Mouse (Mus musculus) stomach, embryonic 14.5 days (tissue): ENCODE results near the gene Ankrd13a. TPM values are rescaled to one million over a fixed set of nuclear protein-coding genes. Genes with fewer than 3 reads are reported as not detected.

Experiments
- ATAC-seq: fragments of 200-750 bp; cut with Nextera tagmentation; 2 replicates; pipeline ENCODE4 v1.8.0; 2017; ENCODE audit warnings: low read depth, moderate TSS enrichment; ENCODE audit not compliant: insufficient number of reproducible peaks, insufficient read depth, low FRiP score
- H3K27ac ChIP-seq: fragments of 300-500 bp; sonication (generic); 2 replicates; pipeline ENCODE4 v1.5.1; 2014; ENCODE audit warnings: mild to moderate bottlenecking, low read length, moderate library complexity, mixed read lengths
- H3K27me3 ChIP-seq: fragments of 300-500 bp; sonication (generic); 2 replicates; pipeline ENCODE4 v1.6.1; 2014; ENCODE audit warnings: low read length, control low read depth, mixed read lengths; ENCODE audit not compliant: control insufficient read depth, insufficient read depth
- H3K36me3 ChIP-seq: fragments of 300-500 bp; sonication (generic); 2 replicates; pipeline ENCODE4 v1.6.1; 2014; ENCODE audit warnings: mild to moderate bottlenecking, control low read depth, low read length, moderate library complexity, mixed read lengths; ENCODE audit not compliant: control insufficient read depth, insufficient read depth
- H3K4me1 ChIP-seq: fragments of 300-500 bp; sonication (generic); 2 replicates; pipeline ENCODE4 v1.6.1; 2014; ENCODE audit warnings: low read length, control low read depth, mixed read lengths; ENCODE audit not compliant: control insufficient read depth, insufficient read depth
- H3K4me2 ChIP-seq: fragments of 300-500 bp; sonication (generic); replicated peaks from 2 replicates; pipeline ENCODE4 v1.6.1; 2014; ENCODE audit warnings: low read depth, low read length, control low read depth
- H3K4me3 ChIP-seq: fragments of 300-500 bp; sonication (generic); 2 replicates; pipeline ENCODE4 v1.5.1; 2014; ENCODE audit warnings: low read depth, low read length, control low read depth
- H3K9ac ChIP-seq: fragments of 300-500 bp; sonication (generic); replicated peaks from 2 replicates; pipeline ENCODE4 v1.6.1; 2014; ENCODE audit warnings: low read depth, mild to moderate bottlenecking, control low read depth, low read length, moderate library complexity, mixed read lengths
- H3K9me3 ChIP-seq: fragments of 300-500 bp; sonication (generic); 2 replicates; pipeline ENCODE4 v1.6.1; 2016; ENCODE audit warnings: low read depth, low read length, control low read depth; ENCODE audit not compliant: control insufficient read depth
- WGBS: fragments of 180-500 bp; shearing (Covaris S2); extraction: QIAGEN DNeasy Blood & Tissue Kit; methylation state at CpG from one replicate; pipeline ENCODE4 v1.1.7; 2014; 5-methylcytosine and 5-hydroxymethylcytosine counted together
- polyA plus RNA-seq: library from polyadenylated mRNA; unstranded; fragments of >200 nt; fragmentation: Nextera tagmentation; extraction: Ambion mirVana; gene quantifications from 2 replicates; pipeline ENCODE4 v1.2.1, GENCODE M21; 2014

Gene Ankrd13a
- polyA plus RNA-seq, 1 experiment from 2014 or later, result 35.6 TPM

DNA sequence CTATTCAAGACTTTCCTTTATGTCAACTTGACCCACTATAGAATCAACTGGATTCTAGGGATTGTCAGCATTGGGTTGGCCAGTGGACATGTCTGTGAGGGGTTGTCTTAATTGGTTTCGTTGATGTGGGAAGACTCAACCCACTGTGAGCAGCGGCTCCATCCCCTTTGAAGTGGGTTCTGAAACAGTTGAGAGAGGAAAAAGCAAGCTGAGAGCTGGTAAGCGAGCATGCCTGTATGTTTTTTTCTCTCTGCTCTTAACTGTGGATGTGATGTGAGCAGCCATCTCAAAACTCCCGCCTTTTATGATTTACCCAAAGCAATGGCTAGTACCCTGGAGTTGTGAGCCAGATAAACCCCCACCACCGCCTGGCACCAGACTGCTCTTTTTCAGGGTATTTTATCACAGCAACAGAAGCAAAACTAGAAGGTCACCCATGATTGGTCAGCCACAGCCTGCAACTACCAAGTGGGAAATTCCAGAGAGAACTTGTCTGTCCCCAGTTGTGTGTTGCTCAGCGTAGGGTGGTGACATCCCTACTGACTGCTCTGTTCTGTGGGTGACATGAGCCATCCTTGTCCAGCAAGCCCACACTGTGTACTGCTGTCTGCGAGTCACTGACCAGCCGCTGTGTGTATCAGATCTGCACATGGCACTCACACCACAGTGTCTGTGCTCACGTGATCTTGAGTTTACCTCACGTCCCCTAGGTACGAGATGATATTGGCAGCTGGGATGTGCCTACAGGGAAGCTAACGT is 9.1 kb downstream of the Ankrd13a start:
- peaks cover 11% of the 10 kb centered on the region; the same call in 1 of the 2 replicates for H3K36me3 ChIP-seq
- no peak overlapping the region for H3K9ac ChIP-seq
- no peaks in the 10 kb centered on the region for H3K9me3 ChIP-seq
- no peaks in the 10 kb centered on the region for H3K27me3 ChIP-seq
- H3K4me3 ChIP-seq, result no peak overlapping the region
- no peak for ATAC-seq
- no peak overlapping the region for H3K4me2 ChIP-seq
- H3K27ac ChIP-seq, result no peak overlapping the region
- WGBS, result 88% methylated on average over 12 of the region's 12 CpGs
- no peaks in the 10 kb centered on the region for H3K4me1 ChIP-seq

DNA sequence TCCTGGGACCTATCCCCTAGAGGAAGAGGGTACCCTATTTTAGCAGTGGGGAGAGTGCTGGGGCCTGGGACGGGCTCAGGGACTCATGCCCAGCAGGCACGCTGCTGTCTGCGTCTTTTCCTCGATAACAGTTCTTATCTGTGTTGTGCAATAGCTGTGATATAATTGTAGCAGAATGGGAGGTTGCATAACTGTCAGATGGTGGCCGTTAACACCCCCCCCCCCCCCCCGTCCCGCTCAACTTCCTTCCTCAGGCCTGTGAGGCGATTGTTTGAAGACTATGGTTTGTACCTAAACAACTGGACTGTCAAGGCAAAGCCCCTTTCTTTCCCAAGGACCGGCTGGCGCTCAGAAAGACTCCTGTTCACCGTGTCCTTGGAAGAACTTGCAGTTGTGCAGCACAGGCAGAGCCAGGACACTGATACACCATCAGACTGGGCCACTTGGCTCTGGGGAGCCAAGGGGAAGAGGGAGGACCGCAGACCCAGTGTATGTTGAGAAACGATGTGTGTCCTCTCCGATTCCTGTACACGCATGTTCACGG is 10.2 kb downstream of the Ankrd13a start:
- no peak overlapping the region for H3K4me3 ChIP-seq
- H3K4me2 ChIP-seq, result no peak overlapping the region
- no peaks in the 10 kb centered on the region for H3K4me1 ChIP-seq
- 73% methylated on average over 16 of the region's 16 CpGs for WGBS
- no peaks in the 10 kb centered on the region for H3K27me3 ChIP-seq
- no peak overlapping the region for H3K27ac ChIP-seq
- no peak overlapping the region for H3K9ac ChIP-seq
- H3K9me3 ChIP-seq, result no peaks in the 10 kb centered on the region
- H3K36me3 ChIP-seq, result peaks cover 14% of the 10 kb centered on the region; the same call in 1 of the 2 replicates
- ATAC-seq, result no peak

DNA sequence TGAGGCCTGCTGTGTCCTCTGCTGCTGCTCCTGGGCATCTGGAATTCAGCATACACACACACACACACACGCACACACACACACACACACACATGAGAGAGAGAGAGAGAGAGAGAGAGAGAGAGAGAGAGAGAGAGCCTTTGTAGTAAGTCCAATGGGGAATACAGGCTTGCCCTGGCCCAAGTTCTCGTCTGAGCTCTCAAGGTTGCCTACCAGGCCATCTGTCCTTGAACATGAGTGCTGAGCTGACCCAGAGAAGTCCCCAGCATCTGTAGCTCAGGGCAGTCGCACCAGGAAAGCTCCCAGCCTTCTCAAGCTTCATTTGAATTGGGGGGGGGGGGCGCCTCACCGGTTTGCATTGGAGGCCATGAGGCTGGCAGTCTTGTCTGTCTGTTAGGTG is 10.7 kb downstream of the Ankrd13a start:
- ATAC-seq, result no peak
- no peak overlapping the region for H3K4me2 ChIP-seq
- 77% methylated on average over 5 of the region's 5 CpGs for WGBS
- H3K4me3 ChIP-seq, result no peak overlapping the region
- H3K4me1 ChIP-seq, result no peaks in the 10 kb centered on the region
- no peak overlapping the region for H3K9ac ChIP-seq
- H3K27ac ChIP-seq, result no peak overlapping the region
- no peaks in the 10 kb centered on the region for H3K9me3 ChIP-seq
- peaks cover 14% of the 10 kb centered on the region; the same call in 1 of the 2 replicates for H3K36me3 ChIP-seq
- H3K27me3 ChIP-seq, result no peaks in the 10 kb centered on the region

DNA sequence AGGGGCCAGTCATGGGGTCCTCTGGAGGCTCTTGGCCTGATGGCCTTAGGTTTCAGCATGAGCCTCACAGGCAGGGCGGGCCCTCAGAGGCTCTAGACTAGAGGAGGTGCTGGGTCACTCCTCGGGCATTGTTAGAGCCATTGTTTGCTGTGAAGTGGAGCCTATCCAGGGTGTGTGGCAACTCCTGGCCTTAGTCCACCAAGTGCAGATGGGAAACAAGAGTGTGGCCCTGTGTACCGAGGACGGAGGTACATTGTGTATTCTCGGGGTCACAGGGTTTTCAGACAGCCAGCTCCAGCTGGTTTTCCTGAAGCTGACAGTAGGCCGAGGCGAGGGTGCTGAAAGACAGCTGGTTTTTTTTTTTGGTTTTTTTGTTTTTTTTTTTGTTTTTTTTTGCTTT is 18.8 kb downstream of the Ankrd13a start:
- H3K9ac ChIP-seq, result no peak overlapping the region
- no peaks in the 10 kb centered on the region for H3K27me3 ChIP-seq
- H3K4me1 ChIP-seq, result peaks cover 15% of the 10 kb centered on the region; the same call in 1 of the 2 replicates
- no peak overlapping the region for H3K4me3 ChIP-seq
- ATAC-seq, result no peak
- no peak overlapping the region for H3K4me2 ChIP-seq
- H3K27ac ChIP-seq, result no peak overlapping the region
- H3K36me3 ChIP-seq, result peaks cover 33% of the 10 kb centered on the region
- no peaks in the 10 kb centered on the region for H3K9me3 ChIP-seq
- WGBS, result 63% methylated on average over 7 of the region's 7 CpGs

DNA sequence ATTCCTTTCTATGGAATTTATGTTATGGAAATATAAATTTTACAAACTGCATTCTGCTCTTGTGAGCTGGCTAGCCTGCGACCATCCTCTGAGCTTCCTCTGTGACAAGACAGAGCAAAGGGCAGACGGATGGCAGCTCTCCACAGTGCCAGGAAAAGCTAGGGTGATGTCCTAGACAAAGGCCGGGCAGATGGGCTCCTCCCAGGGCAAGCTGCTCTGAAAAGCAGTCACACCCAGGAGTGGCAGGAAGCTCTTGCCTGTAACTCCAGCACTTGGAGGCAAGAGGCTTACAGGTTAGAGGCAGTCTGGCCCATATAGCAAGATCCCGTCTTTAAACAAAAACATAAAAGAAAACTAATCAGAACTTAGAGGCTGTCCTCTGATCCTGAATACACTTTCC is 20.1 kb downstream of the Ankrd13a start:
- H3K4me3 ChIP-seq, result no peak overlapping the region
- no peak overlapping the region for H3K9ac ChIP-seq
- H3K4me1 ChIP-seq, result peaks cover 15% of the 10 kb centered on the region; the same call in 1 of the 2 replicates
- H3K9me3 ChIP-seq, result no peaks in the 10 kb centered on the region
- no peak overlapping the region for H3K4me2 ChIP-seq
- ATAC-seq, result no peak
- peaks cover 29% of the 10 kb centered on the region for H3K36me3 ChIP-seq
- 75% methylated on average over 4 of the region's 4 CpGs for WGBS
- H3K27ac ChIP-seq, result no peak overlapping the region
- H3K27me3 ChIP-seq, result no peaks in the 10 kb centered on the region

DNA sequence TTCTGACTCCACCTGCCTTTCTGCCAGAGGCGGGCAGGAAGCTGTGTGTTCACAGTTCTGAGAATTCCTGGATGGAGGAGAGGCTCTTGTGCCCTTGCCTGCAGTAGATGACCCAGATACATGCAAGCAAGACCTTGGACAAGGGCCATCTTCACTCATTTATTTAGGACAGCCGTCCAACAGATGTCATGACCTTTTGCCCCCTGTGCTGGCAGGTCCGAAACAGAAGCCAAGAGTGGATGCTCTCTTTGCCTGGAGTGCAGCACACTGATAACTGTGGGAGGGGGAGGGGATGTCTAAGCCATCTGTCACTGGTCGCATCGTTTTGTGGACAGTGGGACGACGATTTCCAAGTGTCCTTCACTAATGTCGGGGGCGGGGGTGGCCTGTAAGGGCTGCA is 20.8 kb downstream of the Ankrd13a start:
- Histone ChIP-seq H3K4me1 (peaks cover 15% of the 10 kb centered on the region; the same call in 1 of the 2 replicates), H3K36me3 (peaks cover 29% of the 10 kb centered on the region), H3K9me3 (no peaks in the 10 kb centered on the region), H3K9ac (no peak overlapping the region), H3K4me3 (no peak overlapping the region), H3K4me2 (no peak overlapping the region), H3K27ac (no peak overlapping the region), H3K27me3 (no peaks in the 10 kb centered on the region)
- WGBS, result 51% methylated on average over 9 of the region's 9 CpGs
- ATAC-seq, result no peak

DNA sequence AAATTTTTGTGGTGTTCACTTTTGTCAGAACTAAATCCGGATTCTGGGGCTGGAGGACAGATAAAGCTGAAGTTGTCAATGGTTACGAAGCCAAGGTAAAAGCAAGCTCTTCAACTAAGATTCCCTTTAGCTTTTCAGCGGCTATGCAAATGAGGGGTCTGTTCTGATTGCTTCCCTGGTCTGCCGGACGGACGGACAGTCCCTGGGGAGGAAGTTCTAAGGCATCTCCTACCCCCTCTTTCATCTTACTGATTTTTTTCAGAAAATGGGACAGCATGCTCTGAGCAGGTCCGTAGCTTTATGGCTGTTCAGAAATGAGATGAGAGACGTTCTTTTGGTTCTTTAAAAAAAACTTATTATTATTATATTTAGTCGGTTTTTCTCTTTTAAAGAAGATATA is 21.2 kb downstream of the Ankrd13a start:
- Histone ChIP-seq H3K4me1 (peaks cover 15% of the 10 kb centered on the region; the same call in 1 of the 2 replicates), H3K36me3 (peaks cover 29% of the 10 kb centered on the region)
- WGBS, result 74% methylated on average over 9 of the region's 9 CpGs

DNA sequence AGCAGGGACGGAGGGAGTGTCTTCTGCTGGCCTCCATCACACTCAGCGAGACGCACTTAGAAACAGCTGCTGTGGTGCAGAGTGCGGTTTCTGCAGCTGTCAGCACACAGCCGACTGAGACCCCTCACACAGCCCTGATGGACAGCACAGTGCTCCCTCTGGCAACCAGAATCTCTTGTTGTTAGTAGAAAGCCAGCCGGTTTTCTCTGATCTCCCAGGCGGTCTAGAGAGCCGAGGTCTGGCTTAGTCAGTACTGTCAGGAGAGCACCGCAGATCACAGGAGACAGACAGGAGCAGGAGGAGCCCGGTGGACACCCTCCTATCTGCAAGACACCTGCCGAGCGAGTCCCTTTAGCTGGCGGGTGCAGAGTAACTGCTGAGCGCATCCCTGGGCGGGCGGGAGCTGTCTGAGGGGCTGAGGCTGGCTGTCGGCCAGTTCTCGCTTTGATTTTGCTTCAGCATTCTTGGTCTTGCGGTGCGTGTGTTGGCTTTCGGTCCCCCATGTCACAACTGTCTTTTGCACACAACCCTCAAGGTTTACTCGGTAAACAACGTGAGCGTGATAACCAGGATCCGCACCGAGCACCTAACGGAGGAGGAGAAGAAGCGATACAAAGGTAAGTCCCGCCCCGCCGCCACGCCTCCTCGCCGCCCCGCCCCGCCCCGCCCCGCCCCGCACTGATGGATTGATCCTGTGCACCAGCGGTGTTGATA is 22.0 kb downstream of the Ankrd13a start:
- Histone ChIP-seq H3K27me3 (no peaks in the 10 kb centered on the region), H3K4me1 (peaks cover 15% of the 10 kb centered on the region; the same call in 1 of the 2 replicates), H3K9ac (no peak overlapping the region), H3K9me3 (no peaks in the 10 kb centered on the region), H3K4me2 (peak overlapping the region; percentile 55), H3K4me3 (peak overlapping the region; percentile 25), H3K27ac (no peak overlapping the region), H3K36me3 (peaks cover 27% of the 10 kb centered on the region)
- WGBS, result 7% methylated on average over 40 of the region's 40 CpGs
- peak; percentile 59; the same call in 1 of the 2 replicates for ATAC-seq

More for the DNA sequence above, 21.2 kb downstream of the Ankrd13a start:
- H3K9me3 ChIP-seq, result no peaks in the 10 kb centered on the region
- ATAC-seq, result no peak
- H3K27me3 ChIP-seq, result no peaks in the 10 kb centered on the region
- H3K9ac ChIP-seq, result no peak overlapping the region
- no peak overlapping the region for H3K4me3 ChIP-seq
- H3K27ac ChIP-seq, result no peak overlapping the region
- H3K4me2 ChIP-seq, result no peak overlapping the region
